Mouse (Mus musculus) cerebellum, postnatal 14 days (tissue): ENCODE measurements around the gene Mrps6.
"Not testable (repeated sequence)": the region's sequence is repeated elsewhere in the genome, so short reads cannot be mapped to it uniquely, and the experiment has no call there.

ENCODE experiments used
- DNase-seq, 2 experiments: peaks; one replicate each; pipeline ENCODE4 v3.0.0; 2021; ENCODE audit warnings: mixed read lengths in 2 of 2

Mrps6 gene

DNA sequence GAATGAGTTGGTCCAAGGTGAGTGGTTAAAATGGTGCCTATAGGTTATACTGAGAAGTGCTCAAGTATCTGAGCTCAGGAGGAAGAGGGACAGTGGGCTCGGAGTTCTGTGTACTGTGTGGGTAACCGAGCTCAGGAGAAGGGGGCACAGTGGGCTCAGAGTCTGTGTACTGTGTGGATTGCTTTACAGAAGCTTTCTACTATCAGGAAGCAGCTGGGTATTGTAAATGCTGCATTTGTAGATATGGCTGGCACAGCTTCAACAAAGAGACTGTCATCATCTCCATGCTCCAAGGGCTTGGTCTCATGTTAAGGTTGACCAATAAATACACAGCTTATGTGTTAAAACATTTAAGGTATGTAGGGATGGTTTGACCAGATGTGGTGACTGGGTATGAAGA lies 6.7 kb downstream of the Mrps6 start:
- DNase-seq = no peak

DNA sequence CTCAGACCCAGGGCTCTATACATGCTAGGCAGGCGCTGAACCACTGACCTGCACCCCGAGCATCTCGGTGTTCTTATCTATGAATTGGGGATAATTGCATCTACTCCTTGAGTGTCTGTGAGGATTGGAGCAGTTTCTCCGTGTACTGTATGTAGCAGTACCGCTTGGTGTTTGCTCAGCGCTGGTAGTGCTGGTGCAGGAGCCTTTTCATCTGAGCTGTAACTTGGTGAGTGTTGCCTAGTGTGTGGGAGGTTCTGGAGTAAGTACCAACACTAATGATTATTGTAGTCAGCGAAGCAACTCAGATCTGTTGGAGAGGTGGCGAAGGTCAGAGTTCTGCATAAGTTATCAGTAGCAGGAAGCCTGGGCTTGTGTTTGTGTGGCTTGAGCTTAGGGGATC lies 12.3 kb downstream of the Mrps6 start:
- no peak for DNase-seq

DNA sequence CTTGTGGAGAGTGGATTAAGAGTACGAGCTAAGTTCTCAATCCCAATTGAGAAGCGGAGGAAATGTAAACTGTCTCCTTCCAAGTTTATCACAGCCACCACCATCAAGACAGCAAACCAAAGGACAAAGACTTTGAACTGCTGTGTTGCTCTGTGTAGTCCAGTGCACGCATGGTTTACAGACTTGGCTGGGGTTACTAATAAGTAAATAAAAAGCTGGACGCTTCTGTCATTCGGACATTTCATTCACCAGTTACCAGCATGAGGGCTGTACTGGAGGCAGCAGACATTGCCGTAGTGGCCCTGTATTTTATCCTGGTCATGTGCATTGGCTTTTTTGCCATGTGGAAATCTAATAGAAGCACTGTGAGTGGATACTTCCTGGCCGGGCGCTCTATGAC lies 18.7 kb downstream of the Mrps6 start:
- DNase-seq = no peak

DNA sequence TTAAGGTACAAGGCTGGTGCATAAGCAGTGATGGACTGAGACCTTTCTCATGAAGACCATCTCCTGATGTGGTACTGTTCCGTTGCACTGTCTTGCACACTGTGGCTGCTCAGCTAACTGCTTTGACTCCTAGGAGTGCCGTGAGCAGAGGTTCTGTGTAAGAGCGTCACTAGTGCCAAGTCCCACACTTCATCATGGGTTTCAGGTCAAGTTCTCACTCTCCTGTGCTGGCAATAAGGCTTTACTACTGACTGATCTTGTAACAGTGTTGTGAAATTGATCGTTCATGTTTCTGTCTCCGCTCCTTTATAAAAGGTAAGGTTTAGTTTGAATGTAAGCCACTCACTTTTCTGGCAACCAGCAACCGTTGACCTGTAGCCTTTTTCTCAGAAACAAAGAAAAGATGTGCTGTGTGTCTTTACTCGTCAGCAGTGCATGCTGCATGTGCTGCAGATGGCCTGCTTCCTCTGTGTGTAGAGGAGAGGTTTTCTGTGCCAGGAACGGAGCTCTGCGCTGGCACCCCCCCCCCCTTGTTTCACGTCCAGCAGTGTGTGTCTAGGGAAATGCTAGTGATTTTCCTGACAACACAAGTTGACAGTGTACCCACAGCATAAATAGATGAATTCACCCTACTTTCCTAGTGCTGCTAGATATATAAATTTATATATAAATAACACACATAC lies 25.8 kb downstream of the Mrps6 start:
- DNase-seq = no peak

DNA sequence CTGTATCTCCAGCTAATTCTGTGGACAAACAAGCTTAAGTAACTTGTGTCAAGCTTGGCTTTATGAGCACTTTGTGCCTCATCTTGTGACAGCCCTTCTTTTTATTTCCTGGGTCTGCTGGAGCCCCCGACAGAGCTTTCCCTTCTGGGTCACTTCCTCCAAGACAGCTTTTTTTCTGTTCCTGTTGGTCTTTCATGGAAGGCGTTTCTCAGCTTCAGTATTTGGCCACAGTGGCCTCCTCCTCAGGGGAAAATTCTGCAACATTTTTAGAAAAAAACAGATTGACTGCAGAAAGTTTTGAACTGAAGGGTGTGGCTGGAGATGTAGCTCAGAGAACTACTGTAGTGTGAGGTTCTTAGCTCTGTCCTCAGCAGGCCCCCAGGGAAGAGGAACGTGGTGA lies 31.2 kb downstream of the Mrps6 start:
- no peak for DNase-seq

DNA sequence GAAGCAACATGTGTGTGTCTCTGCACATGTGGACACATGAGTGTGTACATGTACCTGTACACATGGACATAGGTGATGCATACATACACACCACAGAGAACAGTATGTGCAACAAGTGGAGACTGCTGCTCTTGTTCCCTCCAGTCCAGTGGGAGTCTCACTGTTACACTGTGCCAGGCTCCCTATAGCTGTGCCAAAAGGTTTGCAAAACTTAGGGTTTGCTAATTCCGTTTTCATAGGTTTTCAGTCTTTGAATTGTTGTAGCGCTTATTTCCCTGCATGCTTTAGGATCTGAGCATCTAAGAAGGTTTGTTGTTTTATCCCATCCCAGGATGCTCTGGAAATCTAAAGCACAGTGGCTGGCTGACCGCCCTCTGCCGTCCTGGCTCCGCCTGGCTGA lies 33.8 kb downstream of the Mrps6 start:
- no peak for DNase-seq

DNA sequence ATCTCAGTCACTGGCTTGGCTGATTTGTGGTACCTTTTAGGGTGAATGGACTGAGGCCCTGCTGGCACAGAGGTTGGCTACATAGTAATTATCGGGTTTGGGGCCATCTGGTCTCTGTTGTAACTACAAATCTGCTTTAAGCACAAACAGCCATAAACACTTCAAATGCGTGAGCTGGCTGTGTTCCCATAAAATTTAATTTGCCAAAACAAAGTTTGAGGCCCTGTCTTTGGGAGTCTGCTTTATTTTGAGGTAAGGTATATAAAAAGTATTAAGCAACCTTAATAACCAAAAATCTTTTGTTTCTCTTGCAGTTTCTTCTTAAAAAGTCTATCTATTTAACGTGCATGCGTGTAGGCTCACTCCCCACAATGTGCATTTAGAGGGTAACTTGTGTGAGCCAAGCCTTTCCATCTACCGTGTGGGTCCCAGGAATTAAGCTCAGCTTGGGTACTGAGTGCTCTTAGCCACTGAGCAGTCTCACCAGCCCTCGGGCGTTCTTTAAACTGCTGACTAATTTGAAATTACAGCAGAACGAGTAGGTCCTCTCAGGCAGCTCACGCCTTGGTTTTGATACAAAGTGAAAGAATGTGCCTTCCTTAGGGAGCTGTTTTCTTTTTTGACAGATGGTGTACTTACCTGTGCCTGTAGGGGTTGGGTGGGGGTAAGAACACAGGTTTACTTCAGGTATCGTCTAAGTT lies 40.4 kb downstream of the Mrps6 start:
- no peak for DNase-seq

DNA sequence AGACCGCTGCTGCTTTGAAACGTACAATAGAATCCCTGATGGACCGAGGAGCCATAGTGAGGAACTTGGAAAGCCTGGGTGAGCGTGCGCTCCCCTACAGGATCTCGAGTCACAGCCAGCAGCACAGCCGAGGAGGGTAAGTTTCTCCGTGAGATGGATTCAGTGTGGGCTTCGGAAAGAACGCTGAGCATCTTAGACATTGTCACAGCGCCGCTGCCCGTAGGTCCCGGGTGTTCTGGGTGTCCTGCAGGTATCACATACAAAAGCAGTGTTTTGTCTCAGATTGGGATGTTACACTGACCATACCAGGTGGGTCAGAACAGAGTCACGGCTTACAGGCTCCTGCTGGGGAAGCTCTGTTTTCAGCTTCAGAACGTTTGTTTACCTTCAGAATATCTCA lies 41.5 kb downstream of the Mrps6 start:
- DNase-seq = no peak

DNA sequence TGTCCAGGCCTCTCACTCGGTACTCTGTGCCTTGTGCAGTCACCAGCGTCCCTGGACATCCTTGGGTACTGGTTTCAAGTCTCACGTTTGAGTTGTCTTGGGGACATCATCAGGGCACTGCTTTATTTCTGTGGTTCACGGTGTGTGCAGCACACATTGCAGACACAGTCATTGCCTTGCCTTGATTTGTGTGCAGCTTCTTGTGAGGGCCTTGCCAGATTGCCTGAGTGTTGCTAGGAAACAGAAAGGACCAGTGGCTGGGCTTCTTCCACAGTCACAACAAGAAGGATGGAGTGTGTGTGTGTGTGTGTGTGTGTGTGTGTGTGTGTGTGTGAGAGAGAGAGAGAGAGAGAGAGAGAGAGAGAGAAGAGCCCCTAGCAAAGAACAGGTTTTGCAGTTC lies 42.0 kb downstream of the Mrps6 start:
- DNase-seq = peak in 1 of 2 experiments; percentile 45

DNA sequence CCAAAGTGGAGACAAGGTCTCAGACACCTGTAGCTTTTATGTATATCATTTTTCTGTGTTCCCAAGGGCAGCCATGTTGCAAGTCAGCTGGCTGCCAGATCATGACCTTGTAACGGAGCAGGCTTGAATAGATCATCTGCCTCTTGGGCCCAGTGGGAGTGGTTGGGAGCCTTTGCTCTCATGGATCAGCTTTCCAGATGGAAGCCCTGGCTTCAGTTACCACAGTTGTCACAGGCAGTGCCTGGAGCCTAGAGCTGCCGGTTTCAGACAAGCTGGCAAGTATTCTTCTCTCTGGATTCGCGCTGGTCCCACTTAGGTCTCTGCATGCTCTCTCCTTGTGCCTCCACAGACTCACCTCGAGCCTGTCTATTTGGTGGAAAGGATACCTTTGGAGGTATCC lies 44.0 kb downstream of the Mrps6 start:
- no peak for DNase-seq

DNA sequence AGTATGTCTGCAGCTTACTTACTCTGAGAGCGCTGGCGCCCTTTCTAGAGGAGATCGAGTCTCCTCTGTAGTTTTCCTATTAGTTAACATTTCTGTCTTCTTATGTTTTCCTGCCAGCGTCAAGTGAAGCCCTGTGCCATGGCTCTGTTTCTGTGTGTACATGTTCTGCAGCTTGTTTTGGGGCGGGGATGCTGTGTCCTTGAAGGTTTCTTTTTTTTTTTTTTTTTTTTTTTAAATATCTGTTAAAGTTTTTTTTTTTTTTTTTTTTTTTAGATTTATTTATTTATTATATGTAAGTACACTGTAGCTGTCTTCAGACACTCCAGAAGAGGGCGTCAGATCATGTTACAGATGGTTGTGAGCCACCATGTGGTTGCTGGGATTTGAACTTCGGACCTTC lies 44.9 kb downstream of the Mrps6 start:
- DNase-seq = not testable (repeated sequence)

DNA sequence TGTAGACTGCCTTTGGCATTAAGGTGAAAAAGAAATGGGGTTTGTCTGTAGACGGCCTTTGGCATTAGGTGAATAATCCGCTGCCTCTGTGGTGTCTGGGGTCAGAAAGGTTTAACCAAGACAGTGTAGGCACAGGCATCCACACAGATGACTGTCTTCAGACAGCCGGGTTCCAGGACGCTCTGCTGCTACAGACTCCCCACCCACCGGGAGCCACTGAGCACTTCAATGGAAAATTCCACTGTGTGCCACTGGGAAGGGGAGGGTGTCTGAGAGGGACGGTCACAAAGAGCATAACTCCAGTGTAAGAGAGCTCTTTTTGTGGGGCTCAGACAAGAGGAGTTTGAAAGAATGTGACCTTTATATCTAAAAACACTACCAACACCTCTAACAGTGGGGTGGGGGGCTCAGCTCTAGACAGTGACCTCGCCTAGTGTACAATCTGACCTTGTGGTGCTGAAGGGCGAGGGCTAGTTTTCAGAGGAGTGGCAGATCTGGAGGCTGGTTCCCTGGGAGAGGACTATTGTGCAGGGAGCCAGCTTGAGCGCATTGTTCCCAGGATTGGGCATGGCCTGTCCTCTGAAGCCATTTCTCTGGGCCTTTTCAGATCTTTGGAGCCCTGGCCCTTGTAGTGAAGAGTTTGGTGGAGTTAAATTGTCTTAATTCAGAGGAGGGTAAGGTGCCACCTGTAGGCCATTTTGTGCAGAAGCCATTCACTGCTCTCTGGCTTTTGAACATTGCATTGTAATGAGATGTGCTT lies 45.7 kb downstream of the Mrps6 start:
- DNase-seq = no peak

DNA sequence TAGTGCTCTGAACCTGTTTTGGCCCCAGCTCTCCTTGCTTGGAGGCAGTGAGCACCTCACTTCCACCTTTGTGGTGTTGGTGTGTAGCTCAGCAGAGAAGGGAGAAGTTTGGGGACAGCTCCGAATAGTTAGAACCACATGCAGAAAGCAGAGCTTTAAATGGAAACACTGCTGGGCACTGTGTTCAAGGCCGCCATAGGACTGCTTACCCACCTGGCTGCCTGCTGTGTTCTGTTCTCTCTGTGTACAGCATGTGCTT lies 46.2 kb downstream of the Mrps6 start:
- DNase-seq = no peak

DNA sequence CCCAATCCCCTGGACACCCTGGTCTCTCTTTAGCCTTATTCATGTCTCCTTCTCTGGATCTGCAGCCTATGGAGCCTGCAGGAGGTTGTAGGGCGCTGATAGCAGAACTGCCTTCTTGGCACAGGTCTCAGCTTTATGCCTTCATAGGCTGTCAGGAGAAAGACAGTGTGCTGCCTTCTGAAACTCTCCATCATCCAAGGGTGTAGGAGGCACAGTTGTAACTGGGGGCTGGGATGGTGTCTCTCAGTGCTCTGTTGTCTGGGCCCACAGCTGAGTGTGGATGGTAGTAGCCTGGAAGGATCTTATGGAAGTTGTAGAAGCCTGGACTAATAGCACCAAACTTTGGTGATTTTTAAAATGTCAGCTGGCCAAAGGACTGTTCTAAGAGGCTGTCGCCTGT lies 46.9 kb downstream of the Mrps6 start:
- DNase-seq = no peak

DNA sequence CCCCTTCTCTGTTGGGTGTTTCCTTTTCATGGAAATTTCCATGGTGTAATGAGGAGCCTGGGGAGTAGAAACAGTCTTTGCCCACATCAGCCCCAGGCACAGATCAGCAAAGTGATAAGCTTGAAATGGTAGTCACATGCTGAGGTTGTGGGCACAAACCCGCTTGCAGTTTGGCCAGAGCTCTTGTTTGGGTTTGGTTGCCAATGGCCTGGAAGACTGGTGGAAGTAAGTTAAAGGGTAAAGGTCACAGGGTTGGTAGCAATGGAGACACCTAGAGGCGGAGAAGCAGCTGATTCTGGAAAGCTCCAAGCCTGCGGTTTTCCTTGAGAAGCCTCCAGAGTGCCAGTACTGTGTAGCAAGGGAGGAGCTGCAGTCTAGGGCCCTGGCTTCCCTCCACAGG lies 47.6 kb downstream of the Mrps6 start:
- DNase-seq = no peak

DNA sequence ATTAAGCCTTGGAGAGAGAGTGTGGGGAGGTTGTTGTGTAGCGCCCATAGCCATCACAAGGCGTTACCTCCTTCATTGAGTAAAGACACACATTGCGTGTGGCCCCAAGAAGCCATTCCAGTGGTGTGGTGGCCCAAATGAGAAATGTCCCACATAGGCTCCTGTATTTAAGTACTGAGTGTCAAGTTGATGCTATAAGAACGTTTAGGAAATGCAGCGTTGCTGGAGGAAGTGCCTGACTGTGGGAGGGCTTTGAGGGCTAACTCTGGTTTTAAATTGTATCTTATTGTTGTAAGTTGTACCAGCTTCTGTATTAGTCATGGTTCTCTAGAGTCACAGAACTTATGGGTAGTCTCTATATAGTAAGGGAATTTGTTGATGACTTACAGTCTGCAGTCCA lies 49.3 kb downstream of the Mrps6 start:
- no peak for DNase-seq

DNA sequence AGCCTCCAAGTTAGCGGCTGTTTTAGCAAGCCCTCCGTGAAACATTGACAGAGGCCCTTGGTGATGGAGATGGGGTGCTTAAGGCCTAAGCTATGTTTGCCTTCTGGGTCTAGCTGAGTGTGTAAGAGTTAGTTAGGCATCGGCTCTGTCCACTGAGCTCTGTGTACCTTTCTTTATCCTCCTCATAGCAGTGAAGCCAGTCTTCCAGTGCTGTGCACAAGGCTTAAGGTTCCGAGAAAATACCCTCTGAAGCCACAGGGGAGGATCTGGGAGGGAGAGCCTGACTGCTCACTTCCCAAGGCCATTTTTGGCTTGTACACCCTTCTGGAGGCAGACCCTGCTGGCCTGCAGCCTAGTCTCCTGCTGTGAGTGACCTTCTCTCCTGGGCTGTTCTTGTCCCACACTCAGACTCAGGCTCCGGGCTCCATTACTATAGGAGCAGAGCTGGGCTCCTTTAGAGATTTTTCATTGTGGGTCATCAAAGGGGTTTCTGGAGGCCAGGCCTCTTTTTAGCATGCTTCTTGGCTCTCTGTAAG lies 56.7 kb downstream of the Mrps6 start:
- peak; percentile 71 to 77 for DNase-seq

DNA sequence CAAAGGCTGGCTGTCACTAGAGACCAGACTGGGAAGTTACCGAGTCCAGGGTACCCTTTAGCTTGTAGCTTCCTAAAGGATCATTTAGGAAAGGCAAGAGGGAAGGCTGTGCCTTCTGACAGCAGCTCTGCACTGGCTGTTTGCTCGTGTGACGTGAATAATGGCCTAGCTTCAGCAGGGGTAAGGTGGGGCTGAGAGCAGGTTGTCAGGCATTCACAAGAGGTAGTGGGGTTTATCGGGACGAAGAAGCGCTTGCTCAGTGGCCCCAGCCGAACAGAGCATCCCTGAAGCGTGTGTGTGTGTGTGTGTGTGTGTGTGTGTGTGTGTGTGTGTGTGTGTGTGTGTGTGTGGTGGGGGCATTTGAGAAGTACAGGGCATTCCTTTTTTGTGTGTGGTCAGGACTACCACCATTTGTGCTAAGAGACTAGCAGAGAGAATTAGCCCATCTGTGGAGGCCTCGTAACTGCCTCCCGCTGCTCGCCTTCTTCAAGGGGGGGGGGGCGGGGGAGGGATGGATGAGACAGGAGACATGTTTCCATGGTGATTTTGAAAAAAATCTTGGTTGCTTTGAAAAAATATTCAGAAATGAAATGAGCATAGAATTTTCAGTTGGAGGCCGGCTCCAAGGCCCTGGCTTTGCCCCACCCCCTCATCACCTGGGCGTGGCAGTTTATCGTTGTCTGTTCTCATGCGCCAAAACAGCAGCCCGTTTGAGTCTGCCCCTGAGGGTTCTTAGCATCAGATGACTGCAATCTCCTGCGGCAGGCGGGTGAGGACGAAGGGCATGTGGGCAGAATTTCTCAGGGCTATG lies 57.7 kb downstream of the Mrps6 start:
- DNase-seq = peak; percentile 56 to 62

DNA sequence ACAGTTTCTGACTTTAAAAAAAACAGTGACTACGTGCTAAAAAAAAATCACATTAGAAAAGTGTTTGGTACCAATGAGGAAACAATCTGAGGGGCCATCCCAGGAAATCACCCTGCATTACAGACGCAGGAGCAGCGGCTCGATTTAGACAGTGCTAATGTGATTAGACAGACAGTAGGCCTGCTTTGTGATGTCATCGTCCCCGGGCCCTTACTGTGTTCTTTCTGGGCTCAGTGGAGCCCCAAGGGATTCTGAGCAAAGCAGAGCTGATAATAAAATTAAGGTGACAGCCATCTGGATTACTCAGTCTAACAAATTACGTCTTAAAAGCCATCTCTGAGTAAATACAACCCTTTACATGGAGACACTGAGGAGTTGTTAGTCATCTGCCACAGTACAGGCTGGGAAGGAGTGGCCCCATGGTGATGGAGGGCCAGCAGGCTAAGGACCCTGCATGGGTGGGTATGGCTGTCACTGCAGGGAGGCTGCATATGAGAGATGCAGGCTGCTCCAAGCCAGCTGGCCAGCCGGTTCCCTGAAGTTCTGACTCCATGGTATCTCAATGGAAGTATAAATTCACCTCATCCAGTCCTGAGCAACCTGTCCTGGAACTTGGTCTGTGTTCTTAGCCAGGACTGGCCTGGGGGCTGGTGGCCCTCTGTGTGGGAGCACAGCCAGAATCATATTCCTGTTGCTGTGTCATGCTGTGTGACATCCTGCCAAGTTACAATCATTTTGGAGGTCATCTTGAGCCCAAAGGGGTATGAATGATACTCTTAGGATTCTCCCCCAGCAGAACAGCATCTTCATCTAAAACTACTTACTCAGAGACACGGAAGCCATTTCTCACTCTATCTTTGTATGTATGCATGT lies 59.5 kb downstream of the Mrps6 start:
- DNase-seq = no peak

DNA sequence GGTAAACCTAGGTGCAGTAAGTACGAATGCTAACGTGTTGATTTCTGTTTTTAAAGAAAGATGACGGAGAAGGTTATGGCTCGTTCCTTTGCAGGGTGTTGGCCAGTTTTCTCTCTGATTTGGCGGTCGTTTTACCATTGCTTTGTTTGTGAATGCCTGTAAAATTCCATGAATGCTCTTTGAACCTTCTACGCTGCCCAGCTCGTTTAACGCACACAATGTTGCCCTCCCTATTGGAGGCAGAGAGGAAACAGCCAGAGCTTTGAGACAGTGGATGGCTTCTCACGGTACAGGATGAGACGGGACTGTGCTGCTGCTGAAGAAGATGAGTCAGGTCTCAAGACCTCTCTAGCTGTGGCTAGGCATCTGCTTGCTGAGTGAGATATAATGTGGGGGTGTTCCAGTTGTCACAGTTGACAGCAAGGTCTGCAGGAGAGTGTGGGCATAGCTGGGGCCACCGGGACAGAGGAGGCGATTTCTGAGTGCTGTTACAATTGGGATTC lies 61.0 kb downstream of the Mrps6 start:
- DNase-seq = no peak

DNA sequence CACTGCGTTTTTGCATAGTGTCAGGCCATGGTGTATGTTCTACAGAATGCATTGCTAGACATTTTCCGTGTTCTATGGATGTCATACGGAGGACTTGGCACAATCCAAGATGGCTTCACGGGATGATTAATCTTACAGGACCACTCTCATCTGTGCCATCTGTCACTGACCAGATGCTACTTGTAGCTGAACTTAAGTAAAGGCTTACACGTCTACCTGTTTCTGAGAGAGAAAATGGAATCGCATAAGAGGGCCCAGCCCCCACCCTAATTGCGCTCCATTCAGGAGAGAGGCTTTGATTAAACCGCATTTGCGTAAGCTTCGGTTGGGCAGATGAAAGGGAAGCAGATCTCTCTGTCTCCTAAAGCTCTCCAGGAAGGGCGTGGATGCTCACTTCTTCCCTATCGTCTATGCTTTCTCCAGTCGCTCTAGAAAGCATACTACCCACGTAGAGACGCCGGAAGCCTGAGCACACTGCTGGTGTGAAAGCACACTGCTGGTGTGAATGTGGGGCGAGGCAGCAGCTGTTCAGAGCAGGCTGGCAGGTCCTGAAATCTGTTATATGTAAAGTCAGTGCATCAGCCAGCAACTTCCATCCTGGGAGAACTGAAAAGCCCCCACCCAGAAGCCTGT lies 62.9 kb downstream of the Mrps6 start:
- DNase-seq = no peak

DNA sequence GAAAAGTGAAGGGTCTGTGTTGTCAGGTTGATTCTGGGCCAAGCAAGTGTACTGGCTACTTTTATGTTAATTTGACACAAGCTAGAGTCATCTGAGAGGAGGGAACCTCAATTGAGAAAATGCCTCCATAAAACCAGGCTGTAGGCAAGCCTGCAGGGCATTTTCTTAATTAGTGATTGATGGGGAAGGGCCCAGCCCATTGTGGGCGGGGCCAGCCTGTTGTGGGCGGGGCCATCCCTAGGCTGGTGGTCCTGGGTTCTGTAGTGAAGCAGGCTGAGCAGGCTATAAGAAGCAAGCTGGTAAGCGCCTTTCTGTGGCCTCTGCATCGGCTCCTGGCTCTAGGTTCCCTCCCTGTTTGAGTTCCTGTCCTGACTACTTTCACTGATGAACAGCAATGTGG lies 69.2 kb downstream of the Mrps6 start:
- DNase-seq = no peak
